Mouse (Mus musculus) lung, adult 2 months (tissue): ENCODE results near the gene Umad1. TPM values are rescaled to one million over a fixed set of nuclear protein-coding genes. Genes with fewer than 3 reads are reported as not detected.

ENCODE experiments used
- DNase-seq: peaks from one replicate; pipeline ENCODE4 v3.0.0; 2022
- H3K4me1 ChIP-seq: fragments of 200-500 bp; 2 replicates; pipeline ENCODE4 v1.6.1; 2011; ENCODE audit warnings: low read length; ENCODE audit not compliant: control insufficient read depth, insufficient read depth
- H3K4me3 ChIP-seq: fragments of 200-500 bp; replicated peaks from 2 replicates; pipeline ENCODE3; 2011; ENCODE audit warnings: low read depth, mild to moderate bottlenecking, control low read depth, low read length; ENCODE audit errors: extremely low read depth
- CTCF ChIP-seq: fragments of 200-500 bp; IDR thresholded peaks from 2 replicates; pipeline ENCODE4 v1.5.1; 2011; ENCODE audit warnings: mild to moderate bottlenecking, low read length, control low read depth; ENCODE audit not compliant: insufficient read depth
- POLR2A ChIP-seq: fragments of 200-500 bp; IDR thresholded peaks from 2 replicates; pipeline ENCODE4 v1.6.1; 2011; ENCODE audit warnings: low read depth, mild to moderate bottlenecking, control low read depth, low read length, borderline replicate concordance; ENCODE audit errors: extremely low read depth
- WGBS: fragments of 180-500 bp; shearing (Covaris S2); methylation state at CpG from one replicate; pipeline ENCODE4 v1.1.7; 2018; 5-methylcytosine and 5-hydroxymethylcytosine counted together
- polyA plus RNA-seq: library from polyadenylated mRNA; depleted of rRNA; stranded (reverse); fragments of >200 nt; gene quantifications from 2 replicates; pipeline ENCODE4 v1.2.3, GENCODE M21; 2012; rRNA removed

Umad1 gene
- polyA plus RNA-seq, 1 experiment: 8.7 TPM

- no peak overlapping the region for H3K4me3 ChIP-seq
- WGBS: 65% methylated on average over 5 of the region's 5 CpGs
- DNase-seq: no peak
Measured at GRCm38 (mm10) chr6:8495109-8495826, 236.2 kb downstream of the Umad1 start.

GRCm38 (mm10) chr6:8495827-8496222, 236.7 kb downstream of the Umad1 start:
- WGBS: 52% methylated on average over 4 of the region's 4 CpGs
- H3K4me1 ChIP-seq: peaks cover 3% of the 10 kb centered on the region; the same call in 1 of the 2 replicates
- DNase-seq: no peak
- H3K4me3 ChIP-seq: no peak overlapping the region
- no peak for TF ChIP-seq CTCF
- no peak for TF ChIP-seq POLR2A

More at GRCm38 (mm10) chr6:8495109-8495826, 236.2 kb downstream of the Umad1 start:
- H3K4me1 ChIP-seq: peaks cover 3% of the 10 kb centered on the region; the same call in 1 of the 2 replicates
- TF ChIP-seq POLR2A (no peak), CTCF (no peak)

- TF ChIP-seq POLR2A (no peak), CTCF (no peak)
Measured at GRCm38 (mm10) chr6:8497234-8497867, 238.3 kb downstream of the Umad1 start.

GRCm38 (mm10) chr6:8497868-8498257, 238.8 kb downstream of the Umad1 start:
- TF ChIP-seq POLR2A (no peak), CTCF (no peak)
- 61% methylated on average over 6 of the region's 6 CpGs for WGBS
- no peak overlapping the region for H3K4me3 ChIP-seq
- H3K4me1 ChIP-seq: peaks cover 3% of the 10 kb centered on the region; the same call in 1 of the 2 replicates
- no peak for DNase-seq

More at GRCm38 (mm10) chr6:8497234-8497867, 238.3 kb downstream of the Umad1 start:
- 72% methylated on average over 6 of the region's 6 CpGs for WGBS
- Histone ChIP-seq H3K4me1 (peaks cover 3% of the 10 kb centered on the region; the same call in 1 of the 2 replicates), H3K4me3 (no peak overlapping the region)
- no peak for DNase-seq

DNA sequence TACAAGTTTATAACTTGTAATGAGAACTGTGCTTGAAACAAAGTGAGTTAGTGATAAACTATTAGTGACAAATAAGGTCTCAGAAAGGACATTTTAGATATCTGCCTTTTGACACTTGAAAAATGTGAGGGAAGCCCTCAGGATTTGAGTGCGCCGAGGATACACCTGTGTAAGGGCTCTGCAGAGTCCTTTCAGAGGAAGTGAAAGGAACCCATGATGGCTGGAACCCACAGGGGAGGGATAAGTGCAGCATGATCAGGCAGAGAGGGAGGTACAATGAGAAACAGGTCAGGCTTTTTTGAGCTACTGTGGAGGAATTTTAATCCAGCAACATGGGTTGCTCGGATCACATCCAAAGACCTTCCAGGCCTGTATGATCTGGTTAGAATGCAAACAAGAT, 239.9 kb downstream of the Umad1 start:
- WGBS: 80% methylated on average over 3 of the region's 3 CpGs
- Histone ChIP-seq H3K4me3 (no peak overlapping the region), H3K4me1 (peaks cover 3% of the 10 kb centered on the region; the same call in 1 of the 2 replicates)
- DNase-seq: no peak
- no peak for TF ChIP-seq CTCF
- TF ChIP-seq POLR2A: no peak

DNA sequence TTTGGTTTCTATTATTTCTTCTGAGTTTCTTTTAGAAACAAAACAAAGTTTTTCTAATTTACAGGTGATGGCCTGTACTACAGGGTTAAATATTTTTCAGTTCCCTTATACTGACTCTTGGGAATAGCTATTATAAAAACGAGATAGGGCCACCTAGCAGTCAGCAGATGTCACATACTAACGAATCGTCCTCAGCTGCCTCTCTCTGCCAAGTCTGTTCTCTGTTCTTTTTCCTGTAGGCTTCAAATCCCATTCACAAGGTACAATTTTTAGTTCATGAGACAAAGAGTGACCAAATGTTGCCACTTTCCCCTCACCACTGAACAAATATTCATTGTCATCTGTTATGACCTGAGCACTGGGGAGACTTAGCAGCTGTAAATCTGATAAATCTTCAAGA, 244.9 kb downstream of the Umad1 start:
- 17% methylated on average over 3 of the region's 3 CpGs for WGBS
- H3K4me1 ChIP-seq: peaks cover 3% of the 10 kb centered on the region
- H3K4me3 ChIP-seq: no peak overlapping the region
- no peak for DNase-seq
- TF ChIP-seq POLR2A: no peak
- TF ChIP-seq CTCF: no peak

DNA sequence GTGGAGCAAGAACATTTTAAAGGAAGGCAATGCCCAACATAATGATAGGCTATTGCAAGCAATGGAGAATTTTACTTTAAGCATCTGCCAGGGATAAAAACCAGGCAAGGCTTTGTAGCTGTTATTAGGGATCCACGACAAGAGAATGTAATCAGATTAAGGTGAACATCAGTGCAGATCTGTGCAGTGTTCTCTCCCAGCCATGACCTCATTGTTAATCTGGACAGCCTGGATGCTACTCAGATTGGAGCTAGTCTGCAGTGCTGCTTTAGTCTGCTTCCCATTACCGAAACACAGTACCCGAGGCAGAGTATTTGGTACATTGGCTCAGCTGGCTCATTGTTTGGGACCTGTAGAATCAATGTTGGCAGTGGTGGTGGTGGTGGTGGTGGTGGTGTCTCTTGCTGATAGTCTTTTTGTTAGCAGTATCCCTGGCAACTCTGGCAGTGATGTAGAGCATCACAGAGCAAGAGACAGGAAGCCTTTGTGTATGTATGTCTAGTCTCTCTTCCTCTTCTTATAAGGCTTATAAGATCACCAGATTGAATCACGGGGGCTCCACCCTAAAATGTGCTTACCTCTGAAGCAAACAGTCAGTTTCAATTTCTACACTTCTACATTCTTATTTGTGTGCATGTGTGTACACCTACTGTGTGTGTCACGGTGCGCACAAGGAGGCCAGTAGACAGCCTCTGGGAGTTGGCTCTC, 245.6 kb downstream of the Umad1 start:
- no peak overlapping the region for H3K4me3 ChIP-seq
- TF ChIP-seq POLR2A: no peak
- no peak for TF ChIP-seq CTCF
- 53% methylated on average over 6 of the region's 6 CpGs for WGBS
- H3K4me1 ChIP-seq: peaks cover 3% of the 10 kb centered on the region
- DNase-seq: no peak

DNA sequence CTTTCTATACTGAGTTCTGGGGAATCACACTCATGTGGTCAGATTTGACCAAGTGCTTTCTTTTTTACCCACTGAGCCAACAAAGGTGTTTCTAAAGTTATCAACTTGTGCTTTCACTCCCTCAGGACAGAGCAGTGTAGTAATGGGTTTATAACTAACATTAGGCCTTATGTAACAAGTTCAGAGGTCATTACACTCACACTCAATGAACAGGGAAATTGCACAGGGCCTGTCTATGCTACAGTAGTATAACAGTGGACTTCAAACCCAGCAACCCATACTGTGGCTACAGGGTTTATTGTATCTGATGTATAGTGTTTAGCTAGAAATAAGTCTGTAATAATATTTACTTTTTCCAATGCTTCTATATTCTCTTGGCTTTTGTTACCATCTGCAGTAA, 247.5 kb downstream of the Umad1 start:
- TF ChIP-seq CTCF (no peak), POLR2A (no peak)
- DNase-seq: no peak

More for the DNA sequence above, 247.5 kb downstream of the Umad1 start:
- H3K4me1 ChIP-seq: peaks cover 6% of the 10 kb centered on the region
- H3K4me3 ChIP-seq: no peak overlapping the region

Other genes starting within 250 kb of the Umad1 start
- 0.15 and 0.17 TPM in 2 replicates for gene Col28a1, start 66.7 kb upstream of the Umad1 start, polyA plus RNA-seq
- gene Mios, start 50.1 kb upstream of the Umad1 start, polyA plus RNA-seq: 3.0 and 3.3 TPM in 2 replicates
- 1.8 and 3.7 TPM in 2 replicates for gene Rpa3, start 115 bp upstream of the Umad1 start, polyA plus RNA-seq
- 0.26 and 1.2 TPM in 2 replicates for gene Gm45062, start 162 bp downstream of the Umad1 start, polyA plus RNA-seq